In the genomic region with DNA sequence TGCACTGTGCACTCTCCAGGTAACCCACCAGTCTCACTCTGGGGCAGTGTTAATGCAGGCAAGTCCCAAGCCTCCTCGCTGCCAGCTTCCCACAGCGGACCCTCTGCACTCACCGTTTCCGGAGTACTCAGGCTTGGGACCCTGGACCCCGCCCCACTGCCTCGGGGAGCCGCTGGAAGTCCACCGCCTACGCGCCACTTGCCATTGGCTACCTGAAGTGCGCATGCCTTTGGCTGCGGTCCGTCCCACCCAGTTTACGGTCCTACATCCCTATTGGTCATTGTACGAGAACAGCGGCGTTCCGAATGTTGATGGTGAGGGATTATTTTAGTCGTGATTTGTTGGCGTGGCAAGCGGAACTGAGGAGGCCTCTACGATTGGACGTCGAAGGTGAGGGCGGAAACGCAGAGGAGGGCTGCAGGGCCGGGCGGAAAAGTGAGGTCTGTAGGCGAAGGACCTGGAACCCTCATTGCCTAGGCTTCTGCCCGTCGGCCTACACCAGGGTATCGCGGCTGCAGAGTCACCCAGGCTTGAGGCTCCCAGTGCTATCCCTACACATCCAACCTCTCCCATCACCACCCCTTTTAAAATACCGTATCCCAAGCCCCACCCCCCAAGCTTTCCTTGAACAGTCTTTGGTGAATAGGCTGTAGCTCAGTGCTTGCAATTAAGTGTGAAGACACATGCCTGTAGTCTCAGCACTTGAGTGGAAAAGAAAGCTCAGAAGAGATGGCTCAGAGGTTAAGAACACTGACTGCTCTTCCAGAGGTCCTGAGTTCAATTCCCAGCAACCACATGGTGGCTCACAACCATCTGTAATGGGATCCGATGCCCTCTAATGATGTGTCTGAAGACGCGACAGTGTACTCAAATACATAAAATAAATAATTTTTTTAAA, we compare ENCODE assay signal across 8 mouse cellular contexts. TPM values are rescaled to one million over a fixed set of nuclear protein-coding genes. Genes with fewer than 3 reads are reported as not detected.
DNase-seq lines count a peak whose midpoint lies in the region; ATAC-seq lines count a peak whose summit lies in the region.

A gene (minus strand): TSS at position 185 of the 898 bp plus-strand sequence.

- ATAC-seq in hematopoietic stem cell, adult 5-6 weeks (replicated peaks in 1 of 2; ENCODE audit: insufficient read depth in 1 of 2, low FRiP score in 2 of 2, low TSS enrichment in 1 of 2, low read depth in 1 of 2, poor library complexity in 2 of 2, severe bottlenecking in 2 of 2), result peak; percentile 94
- ATAC-seq in lung, embryonic 16.5 days (ENCODE audit: low read depth), result peak; percentile 98

- H3K4me3 ChIP-seq in lung, embryonic 16.5 days (ENCODE audit: low read length), result peak within 1 kb of the TSS; percentile 86

- peak within 1 kb of the TSS; percentile 82 for H3K9ac ChIP-seq in lung, embryonic 16.5 days (ENCODE audit: low read length)

- DNase-seq in MEL-GATA-1-ER (ENCODE audit: extremely low read depth, low read depth), result peak; percentile 100
- peak; percentile 91 for DNase-seq in cerebellum, adult 8-10 months
- peak; percentile 98 for DNase-seq in forelimb bud, embryonic 11.5 days (ENCODE audit: low read depth, low spot score)
- DNase-seq in layer of hippocampus, adult 9-10 months (ENCODE audit: low spot score), result peak; percentile 93
- DNase-seq in ovary, postnatal 10 days (ENCODE audit: low spot score), result peak; percentile 64
- DNase-seq in thymus, postnatal 10 days (ENCODE audit: low spot score in 2 of 2), result peak; percentile 77 to 86

- no peaks in the 10 kb centered on the region for H3K9me3 ChIP-seq in lung, embryonic 16.5 days (ENCODE audit: control insufficient read depth, low read length)

- H3K27me3 ChIP-seq in lung, embryonic 16.5 days (ENCODE audit: control insufficient read depth, insufficient read depth, low read depth, low read length), result no peaks in the 10 kb centered on the region

- H3K4me2 ChIP-seq in lung, embryonic 16.5 days (ENCODE audit: low read depth, low read length), result peak within 1 kb of the TSS; percentile 77

- H3K36me3 ChIP-seq in lung, embryonic 16.5 days (ENCODE audit: control insufficient read depth, insufficient read depth, low read length), result peaks cover 3% of the 10 kb centered on the region; the same call in 1 of the 2 replicates

- peaks cover 20% of the 10 kb centered on the region for H3K4me1 ChIP-seq in lung, embryonic 16.5 days (replicated peaks; ENCODE audit: control insufficient read depth, insufficient read depth, low read length)

- WGBS in lung, embryonic 16.5 days, result 5% methylated on average over 37 of the region's 37 CpGs

- peak within 1 kb of the TSS; percentile 65; the same call in 1 of the 2 replicates for H3K27ac ChIP-seq in lung, embryonic 16.5 days (ENCODE audit: low read length)

RNA-seq across cellular contexts. Expression of the gene that starts here (rescaled TPM):
- total RNA-seq in hematopoietic stem cell, adult 5-6 weeks (2017), result 12.2 and 19.4 TPM in 2 replicates
- polyA plus RNA-seq in lung, embryonic 16.5 days (2015; fragmentation: Nextera tagmentation; extraction: Ambion mirVana), result 16.9 and 18.1 TPM in 2 replicates

Comparison
In these comparisons a context has a peak if more than half of its experiments do, and no peak if none do; other contexts are left out.
1. Peak in every context shown above with its lines: DNase-seq, ATAC-seq, H3K4me3 ChIP-seq and H3K27ac ChIP-seq.